Mouse (Mus musculus): ENCODE measurements around the gene Treml2. TPM values are rescaled to one million over a fixed set of nuclear protein-coding genes. Genes with fewer than 3 reads are reported as not detected.
"Not testable (repeated sequence)": the region's sequence is repeated elsewhere in the genome, so short reads cannot be mapped to it uniquely, and the experiment has no call there.

The Treml2 gene
- polyA plus RNA-seq, 1 experiment from 2014 or later: 0.37 TPM

GRCm38 (mm10) chr17:48350681-48351193 lies 51.4 kb downstream of the Treml2 start:
- no peak for ATAC-seq (ENCODE audit: low FRiP score)
- Histone ChIP-seq H3K27ac (ENCODE audit: low read depth, low read length) (no peak overlapping the region), H3K27me3 (ENCODE audit: control insufficient read depth, insufficient read depth, low read length) (no peaks in the 10 kb centered on the region), H3K9ac (ENCODE audit: low read length) (no peak overlapping the region), H3K4me2 (no peak overlapping the region), H3K36me3 (ENCODE audit: control insufficient read depth, insufficient read depth, low read length) (no peaks in the 10 kb centered on the region), H3K4me1 (ENCODE audit: control insufficient read depth, insufficient read depth, low read length) (no peaks in the 10 kb centered on the region), H3K9me3 (ENCODE audit: control insufficient read depth, low read length) (no peaks in the 10 kb centered on the region), H3K4me3 (ENCODE audit: low read depth, low read length) (no peak overlapping the region)
- WGBS: 67% methylated on average over 5 of the region's 5 CpGs
- DNase-seq (ENCODE audit: low spot score, missing footprints): no peak

GRCm38 (mm10) chr17:48352976-48353375 lies 53.7 kb downstream of the Treml2 start:
- WGBS: 70% methylated on average over 7 of the region's 7 CpGs
- H3K4me2 ChIP-seq; ATAC-seq (ENCODE audit: low FRiP score); H3K4me1 ChIP-seq (ENCODE audit: control insufficient read depth, insufficient read depth, low read length); H3K4me3 ChIP-seq (ENCODE audit: low read depth, low read length); H3K27ac ChIP-seq (ENCODE audit: low read depth, low read length); H3K27me3 ChIP-seq (ENCODE audit: control insufficient read depth, insufficient read depth, low read length); DNase-seq (ENCODE audit: low spot score, missing footprints); H3K36me3 ChIP-seq (ENCODE audit: control insufficient read depth, insufficient read depth, low read length); H3K9me3 ChIP-seq (ENCODE audit: control insufficient read depth, low read length); H3K9ac ChIP-seq (ENCODE audit: low read length): not testable (repeated sequence)

- 92% methylated on average over 3 of the region's 3 CpGs for WGBS
- no peak overlapping the region for H3K27ac ChIP-seq (ENCODE audit: low read depth, low read length)
- no peak overlapping the region for H3K4me3 ChIP-seq (ENCODE audit: low read depth, low read length)
- ATAC-seq (ENCODE audit: low FRiP score) (no peak), DNase-seq (ENCODE audit: low spot score, missing footprints) (no peak)
- H3K4me2 ChIP-seq: no peak overlapping the region
- no peak overlapping the region for H3K9ac ChIP-seq (ENCODE audit: low read length)
- no peaks in the 10 kb centered on the region for H3K4me1 ChIP-seq (ENCODE audit: control insufficient read depth, insufficient read depth, low read length)
- no peaks in the 10 kb centered on the region for H3K36me3 ChIP-seq (ENCODE audit: control insufficient read depth, insufficient read depth, low read length)
- H3K9me3 ChIP-seq (ENCODE audit: control insufficient read depth, low read length): no peaks in the 10 kb centered on the region
- H3K27me3 ChIP-seq (ENCODE audit: control insufficient read depth, insufficient read depth, low read length): no peaks in the 10 kb centered on the region
These were observed 56.5 kb downstream of the Treml2 start for GRCm38 (mm10) chr17:48355822-48356221.

GRCm38 (mm10) chr17:48357892-48358291 lies 58.6 kb downstream of the Treml2 start:
- no peak overlapping the region for H3K4me2 ChIP-seq
- H3K27ac ChIP-seq (ENCODE audit: low read depth, low read length): no peak overlapping the region
- H3K4me3 ChIP-seq (ENCODE audit: low read depth, low read length): no peak overlapping the region
- H3K4me1 ChIP-seq (ENCODE audit: control insufficient read depth, insufficient read depth, low read length): no peaks in the 10 kb centered on the region
- no peak overlapping the region for H3K9ac ChIP-seq (ENCODE audit: low read length)
- no peaks in the 10 kb centered on the region for H3K36me3 ChIP-seq (ENCODE audit: control insufficient read depth, insufficient read depth, low read length)
- H3K27me3 ChIP-seq (ENCODE audit: control insufficient read depth, insufficient read depth, low read length): no peaks in the 10 kb centered on the region
- DNase-seq (ENCODE audit: low spot score, missing footprints): no peak
- WGBS: 61% methylated on average over 2 of the region's 2 CpGs
- ATAC-seq (ENCODE audit: low FRiP score): no peak
- no peaks in the 10 kb centered on the region for H3K9me3 ChIP-seq (ENCODE audit: control insufficient read depth, low read length)

GRCm38 (mm10) chr17:48359616-48360015 lies 60.3 kb downstream of the Treml2 start, which contains the start of gene Treml1:
Gene Treml1, plus strand, starts transcription at chr17:48359916.
- Histone ChIP-seq H3K9me3 (ENCODE audit: control insufficient read depth, low read length) (no peaks in the 10 kb centered on the region), H3K4me2 (no peak within 1 kb of the TSS), H3K27me3 (ENCODE audit: control insufficient read depth, insufficient read depth, low read length) (no peaks in the 10 kb centered on the region), H3K9ac (ENCODE audit: low read length) (no peak within 1 kb of the TSS), H3K36me3 (ENCODE audit: control insufficient read depth, insufficient read depth, low read length) (no peaks in the 10 kb centered on the region), H3K4me1 (ENCODE audit: control insufficient read depth, insufficient read depth, low read length) (no peaks in the 10 kb centered on the region), H3K27ac (ENCODE audit: low read depth, low read length) (no peak within 1 kb of the TSS), H3K4me3 (ENCODE audit: low read depth, low read length) (no peak within 1 kb of the TSS)
- ATAC-seq (ENCODE audit: low FRiP score) (no peak), DNase-seq (ENCODE audit: low spot score, missing footprints) (no peak)
- WGBS: 85% methylated on average over 7 of the region's 7 CpGs

GRCm38 (mm10) chr17:48360462-48360861 lies 61.2 kb downstream of the Treml2 start:
- no peaks in the 10 kb centered on the region for H3K36me3 ChIP-seq (ENCODE audit: control insufficient read depth, insufficient read depth, low read length)
- no peaks in the 10 kb centered on the region for H3K4me1 ChIP-seq (ENCODE audit: control insufficient read depth, insufficient read depth, low read length)
- no peaks in the 10 kb centered on the region for H3K9me3 ChIP-seq (ENCODE audit: control insufficient read depth, low read length)
- H3K27ac ChIP-seq (ENCODE audit: low read depth, low read length): no peak overlapping the region
- DNase-seq (ENCODE audit: low spot score, missing footprints): no peak
- no peaks in the 10 kb centered on the region for H3K27me3 ChIP-seq (ENCODE audit: control insufficient read depth, insufficient read depth, low read length)
- no peak for ATAC-seq (ENCODE audit: low FRiP score)
- H3K4me3 ChIP-seq (ENCODE audit: low read depth, low read length): no peak overlapping the region
- 84% methylated on average over 4 of the region's 4 CpGs for WGBS
- H3K4me2 ChIP-seq: no peak overlapping the region
- H3K9ac ChIP-seq (ENCODE audit: low read length): no peak overlapping the region

Other genes with a start within 250 kb of the Treml2 start
- gene 1700067P10Rik, start 210.2 kb upstream of the Treml2 start, polyA plus RNA-seq (2014; fragmentation: Nextera tagmentation; extraction: Ambion mirVana): not detected in 2 replicates
- not detected in 2 replicates for gene 9830107B12Rik, start 153.2 kb upstream of the Treml2 start, polyA plus RNA-seq (2014; fragmentation: Nextera tagmentation; extraction: Ambion mirVana)
- gene A530064D06Rik, start 132.2 kb upstream of the Treml2 start, polyA plus RNA-seq (2014; fragmentation: Nextera tagmentation; extraction: Ambion mirVana): not detected in 2 replicates
- gene Trem1, start 66.7 kb upstream of the Treml2 start, polyA plus RNA-seq (2014; fragmentation: Nextera tagmentation; extraction: Ambion mirVana): 0.12 TPM in 1 of 2 replicates, not detected in the other
- gene Trem3, start 51.7 kb upstream of the Treml2 start, polyA plus RNA-seq (2014; fragmentation: Nextera tagmentation; extraction: Ambion mirVana): not detected in 2 replicates
- gene Treml4, start 35.2 kb upstream of the Treml2 start, polyA plus RNA-seq (2014; fragmentation: Nextera tagmentation; extraction: Ambion mirVana): 0.18 and 0.33 TPM in 2 replicates
- gene B430306N03Rik, start 16.6 kb downstream of the Treml2 start, polyA plus RNA-seq (2014; fragmentation: Nextera tagmentation; extraction: Ambion mirVana): 0.03 TPM in 1 of 2 replicates, not detected in the other
- 2.7 and 2.9 TPM in 2 replicates for gene Trem2, start 46.9 kb downstream of the Treml2 start, polyA plus RNA-seq (2014; fragmentation: Nextera tagmentation; extraction: Ambion mirVana)
- gene Treml1, start 60.4 kb downstream of the Treml2 start, polyA plus RNA-seq (2014; fragmentation: Nextera tagmentation; extraction: Ambion mirVana): 2.0 and 2.9 TPM in 2 replicates
- 18.4 and 19.4 TPM in 2 replicates for gene Nfya, start 110.4 kb downstream of the Treml2 start, polyA plus RNA-seq (2014; fragmentation: Nextera tagmentation; extraction: Ambion mirVana)
- gene Oard1, start 110.5 kb downstream of the Treml2 start, polyA plus RNA-seq (2014; fragmentation: Nextera tagmentation; extraction: Ambion mirVana): 95.9 and 101 TPM in 2 replicates
- gene Apobec2, start 133.4 kb downstream of the Treml2 start, polyA plus RNA-seq (2014; fragmentation: Nextera tagmentation; extraction: Ambion mirVana): 1.0 and 1.3 TPM in 2 replicates
- 0.36 and 0.61 TPM in 2 replicates for gene Tspo2, start 152.0 kb downstream of the Treml2 start, polyA plus RNA-seq (2014; fragmentation: Nextera tagmentation; extraction: Ambion mirVana)
- gene Unc5cl, start 155.4 kb downstream of the Treml2 start, polyA plus RNA-seq (2014; fragmentation: Nextera tagmentation; extraction: Ambion mirVana): 0.22 TPM in 1 of 2 replicates, not detected in the other

Measured in midbrain, embryonic 11.5 days (tissue).